Mouse (Mus musculus): Measurements from ENCODE around the gene Gm20696. TPM values are rescaled to one million over a fixed set of nuclear protein-coding genes. Genes with fewer than 3 reads are reported as not detected.

The Gm20696 gene
- polyA plus RNA-seq, 2 experiments = 0.16 to 0.33 TPM

DNA sequence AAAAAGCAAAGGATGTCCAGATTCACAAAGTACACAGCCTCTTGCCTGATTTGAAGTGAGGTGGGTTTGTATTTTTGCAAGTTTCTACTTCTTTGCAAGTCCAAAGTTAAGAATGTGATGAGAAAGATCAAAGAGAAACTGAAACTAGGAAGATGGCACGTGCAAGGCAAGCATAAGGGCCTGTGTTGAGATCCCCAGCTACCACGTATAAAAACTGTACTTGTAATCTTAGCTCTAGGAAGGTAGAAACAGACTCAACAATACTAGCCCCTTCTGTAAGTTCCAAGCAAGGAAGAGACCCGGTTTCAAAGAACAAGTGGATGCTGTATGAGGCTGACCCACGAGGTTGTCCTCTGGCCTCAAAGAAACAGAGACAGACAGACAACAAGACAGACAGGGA is 234.7 kb downstream of the Gm20696 start:
- DNase-seq (ENCODE audit: low read depth in 3 of 3, low spot score in 3 of 3) (no peak), ATAC-seq (ENCODE audit: insufficient read depth) (no peak)
- Histone ChIP-seq H3K27me3 (ENCODE audit: control insufficient read depth, insufficient read depth, low read length) (no peaks in the 10 kb centered on the region), H3K4me1 (replicated peaks; ENCODE audit: control insufficient read depth in 2 of 2, insufficient read depth in 2 of 2, low read length in 1 of 2) (no peaks in the 10 kb centered on the region), H3K4me3 (ENCODE audit: insufficient read depth in 1 of 2, low read depth in 2 of 2, low read length in 2 of 2) (no peak overlapping the region), H3K9me3 (ENCODE audit: control insufficient read depth, low read length) (no peaks in the 10 kb centered on the region), H3K36me3 (replicated peaks; ENCODE audit: control insufficient read depth, insufficient read depth, low read depth) (no peaks in the 10 kb centered on the region), H3K9ac (replicated peaks) (no peak overlapping the region), H3K27ac (no peak overlapping the region), H3K4me2 (ENCODE audit: low read depth) (no peak overlapping the region)
- TF ChIP-seq CTCF (IDR thresholded peaks at IDR 0.05; ENCODE audit: low read depth) = no peak
- no peak for TF ChIP-seq EP300 (IDR thresholded peaks at IDR 0.05; ENCODE audit: low read depth)
- WGBS (ENCODE audit: insufficient replicate concordance) = 60% methylated on average over 4 of the region's 4 CpGs

- 85% methylated on average over 14 of the region's 14 CpGs for WGBS (ENCODE audit: insufficient replicate concordance)
- H3K4me3 ChIP-seq (ENCODE audit: insufficient read depth in 1 of 2, low read depth in 2 of 2, low read length in 2 of 2) = no peak overlapping the region
- no peak overlapping the region for H3K9ac ChIP-seq (replicated peaks)
- no peaks in the 10 kb centered on the region for H3K4me1 ChIP-seq (replicated peaks; ENCODE audit: control insufficient read depth in 2 of 2, insufficient read depth in 2 of 2, low read length in 1 of 2)
- no peaks in the 10 kb centered on the region for H3K27me3 ChIP-seq (ENCODE audit: control insufficient read depth, insufficient read depth, low read length)
- H3K9me3 ChIP-seq (ENCODE audit: control insufficient read depth, low read length) = no peaks in the 10 kb centered on the region
- ATAC-seq (ENCODE audit: insufficient read depth) (no peak), DNase-seq (ENCODE audit: low read depth in 3 of 3, low spot score in 3 of 3) (no peak)
- no peaks in the 10 kb centered on the region for H3K36me3 ChIP-seq (replicated peaks; ENCODE audit: control insufficient read depth, insufficient read depth, low read depth)
- TF ChIP-seq EP300 (IDR thresholded peaks at IDR 0.05; ENCODE audit: low read depth) (no peak), CTCF (IDR thresholded peaks at IDR 0.05; ENCODE audit: low read depth) (no peak)
- no peak overlapping the region for H3K4me2 ChIP-seq (ENCODE audit: low read depth)
- H3K27ac ChIP-seq = no peak overlapping the region
Observed at GRCm38 (mm10) chr6:99430560-99430959, 236.0 kb downstream of the Gm20696 start.

GRCm38 (mm10) chr6:99429378-99430131 is 237.0 kb downstream of the Gm20696 start:
- no peaks in the 10 kb centered on the region for H3K4me1 ChIP-seq (replicated peaks; ENCODE audit: control insufficient read depth in 2 of 2, insufficient read depth in 2 of 2, low read length in 1 of 2)
- H3K4me2 ChIP-seq (ENCODE audit: low read depth) = no peak overlapping the region
- TF ChIP-seq CTCF (IDR thresholded peaks at IDR 0.05; ENCODE audit: low read depth) (no peak), EP300 (IDR thresholded peaks at IDR 0.05; ENCODE audit: low read depth) (no peak)
- no peaks in the 10 kb centered on the region for H3K36me3 ChIP-seq (replicated peaks; ENCODE audit: control insufficient read depth, insufficient read depth, low read depth)
- no peaks in the 10 kb centered on the region for H3K27me3 ChIP-seq (ENCODE audit: control insufficient read depth, insufficient read depth, low read length)
- no peak overlapping the region for H3K27ac ChIP-seq
- H3K4me3 ChIP-seq (ENCODE audit: insufficient read depth in 1 of 2, low read depth in 2 of 2, low read length in 2 of 2) = no peak overlapping the region
- ATAC-seq (ENCODE audit: insufficient read depth) (no peak), DNase-seq (ENCODE audit: low read depth in 3 of 3, low spot score in 3 of 3) (no peak)
- 72% methylated on average over 16 of the region's 16 CpGs for WGBS (ENCODE audit: insufficient replicate concordance)
- no peak overlapping the region for H3K9ac ChIP-seq (replicated peaks)
- H3K9me3 ChIP-seq (ENCODE audit: control insufficient read depth, low read length) = no peaks in the 10 kb centered on the region

GRCm38 (mm10) chr6:99428961-99429360 is 237.6 kb downstream of the Gm20696 start:
- Histone ChIP-seq H3K27me3 (ENCODE audit: control insufficient read depth, insufficient read depth, low read length) (no peaks in the 10 kb centered on the region), H3K9ac (replicated peaks) (no peak overlapping the region), H3K27ac (no peak overlapping the region), H3K4me3 (ENCODE audit: insufficient read depth in 1 of 2, low read depth in 2 of 2, low read length in 2 of 2) (no peak overlapping the region), H3K4me1 (replicated peaks; ENCODE audit: control insufficient read depth in 2 of 2, insufficient read depth in 2 of 2, low read length in 1 of 2) (no peaks in the 10 kb centered on the region), H3K9me3 (ENCODE audit: control insufficient read depth, low read length) (no peaks in the 10 kb centered on the region), H3K36me3 (replicated peaks; ENCODE audit: control insufficient read depth, insufficient read depth, low read depth) (no peaks in the 10 kb centered on the region), H3K4me2 (ENCODE audit: low read depth) (no peak overlapping the region)
- ATAC-seq (ENCODE audit: insufficient read depth) (no peak), DNase-seq (ENCODE audit: low read depth in 3 of 3, low spot score in 3 of 3) (no peak)
- TF ChIP-seq CTCF (IDR thresholded peaks at IDR 0.05; ENCODE audit: low read depth) (no peak), EP300 (IDR thresholded peaks at IDR 0.05; ENCODE audit: low read depth) (no peak)
- 35% methylated on average over 2 of the region's 2 CpGs for WGBS (ENCODE audit: insufficient replicate concordance)

DNA sequence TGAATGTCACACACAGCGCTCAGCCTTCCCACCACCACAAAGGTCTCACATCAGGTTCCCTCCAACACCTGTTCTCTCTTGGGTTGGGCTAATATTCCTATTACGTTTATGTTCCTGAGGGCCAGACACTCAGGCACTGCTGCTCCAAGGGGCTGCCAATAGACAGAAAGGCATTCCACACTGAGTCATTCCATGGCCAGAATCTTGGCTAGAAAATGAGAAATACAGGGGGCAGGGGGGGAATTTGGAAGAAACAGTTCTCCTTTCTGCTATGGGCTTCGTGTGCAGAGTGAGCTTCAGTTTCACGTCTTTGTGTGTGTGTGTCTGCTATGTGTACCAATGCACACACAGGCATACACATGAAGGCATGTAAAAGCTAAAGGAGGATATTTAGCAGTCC is 239.3 kb downstream of the Gm20696 start:
- Histone ChIP-seq H3K4me2 (ENCODE audit: low read depth) (no peak overlapping the region), H3K4me3 (ENCODE audit: insufficient read depth in 1 of 2, low read depth in 2 of 2, low read length in 2 of 2) (no peak overlapping the region), H3K27me3 (ENCODE audit: control insufficient read depth, insufficient read depth, low read length) (no peaks in the 10 kb centered on the region), H3K36me3 (replicated peaks; ENCODE audit: control insufficient read depth, insufficient read depth, low read depth) (no peaks in the 10 kb centered on the region), H3K27ac (no peak overlapping the region), H3K9ac (replicated peaks) (no peak overlapping the region), H3K4me1 (replicated peaks; ENCODE audit: control insufficient read depth in 2 of 2, insufficient read depth in 2 of 2, low read length in 1 of 2) (no peaks in the 10 kb centered on the region), H3K9me3 (ENCODE audit: control insufficient read depth, low read length) (no peaks in the 10 kb centered on the region)
- WGBS (ENCODE audit: insufficient replicate concordance) = 70% methylated on average over 4 of the region's 4 CpGs
- no peak for DNase-seq (ENCODE audit: low read depth in 3 of 3, low spot score in 3 of 3)
- TF ChIP-seq EP300 (IDR thresholded peaks at IDR 0.05; ENCODE audit: low read depth) (no peak), CTCF (IDR thresholded peaks at IDR 0.05; ENCODE audit: low read depth) (no peak)
- ATAC-seq (ENCODE audit: insufficient read depth) = no peak

All from liver, embryonic 14.5 days (tissue).